Mouse (Mus musculus): ENCODE results near the gene Methig1.

- TF ChIP-seq ZC3H11A (IDR thresholded peaks at IDR 0.05; ENCODE audit: borderline replicate concordance, low read depth, low read length) (no peak), ZNF384 (IDR thresholded peaks at IDR 0.05; ENCODE audit: low read depth, low read length) (no peak), CHD2 (IDR thresholded peaks at IDR 0.05; ENCODE audit: low read depth, low read length) (no peak), HCFC1 (IDR thresholded peaks at IDR 0.05; ENCODE audit: borderline replicate concordance, insufficient read depth, low read length) (no peak)
Measured at GRCm38 (mm10) chr15:100433234-100433633, 80.3 kb downstream of the Methig1 start.

All from ES-E14 (cell line).